Mouse (Mus musculus) brain, embryonic 14.5 days (tissue): ENCODE results near the gene Nfkbil1.
A peak's percentile ranks its signal among the peaks of the same experiment; 100 is the strongest.

Experiments used
- CTCF ChIP-seq: fragments of 200-500 bp; IDR thresholded peaks from 2 replicates; pipeline ENCODE4 v1.5.1; 2012; ENCODE audit warnings: inconsistent platforms, mild to moderate bottlenecking, moderate library complexity, borderline replicate concordance; ENCODE audit not compliant: insufficient read depth, insufficient read length; ENCODE audit errors: extremely low read depth
- POLR2A ChIP-seq: fragments of 200-500 bp; IDR thresholded peaks from 2 replicates; pipeline ENCODE4 v1.6.1; 2012; ENCODE audit warnings: mild to moderate bottlenecking, inconsistent platforms, borderline replicate concordance; ENCODE audit not compliant: poor library complexity, insufficient read depth, insufficient read length, severe bottlenecking; ENCODE audit errors: extremely low read depth

DNA sequence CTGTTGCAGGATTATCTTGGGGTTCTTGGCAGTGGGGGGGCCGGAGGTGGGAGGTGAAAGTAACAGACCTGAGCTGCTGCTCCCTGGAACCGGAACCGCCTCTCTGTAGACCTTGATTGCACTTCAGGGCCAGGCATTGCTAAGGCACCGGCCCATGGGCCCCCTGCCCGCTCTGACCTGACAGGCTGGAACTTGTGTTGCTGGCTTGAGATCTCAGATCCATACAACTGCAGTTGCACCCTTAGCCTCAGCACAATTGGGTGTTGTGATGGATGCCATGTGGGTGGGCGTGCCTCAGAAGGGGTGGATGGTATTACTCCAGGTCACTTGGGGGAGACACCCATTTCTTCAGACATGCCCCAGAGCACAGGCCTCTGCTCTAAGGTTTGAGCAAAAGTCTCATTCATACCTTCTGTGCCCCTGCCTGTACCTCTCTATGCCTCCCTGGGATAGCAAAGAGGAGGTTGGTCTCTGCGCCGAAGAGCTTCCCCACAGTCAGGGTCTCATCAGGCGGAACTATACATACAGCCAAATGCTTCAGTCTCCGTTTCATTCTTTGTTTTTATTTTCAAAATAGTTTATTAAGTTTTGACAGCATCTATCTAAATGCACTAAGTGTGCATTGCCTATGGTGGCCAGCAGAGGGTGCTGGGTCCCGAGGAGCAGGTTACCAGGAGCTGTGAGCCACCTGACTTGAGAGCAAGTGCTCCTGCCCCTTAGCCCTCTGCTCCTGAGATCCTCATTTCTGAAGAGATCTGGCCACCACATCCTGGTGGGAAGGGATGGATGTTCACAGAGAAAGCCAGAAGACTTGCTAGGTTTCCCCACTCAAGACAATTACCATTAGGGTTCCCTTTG, 18.9 kb upstream of the Nfkbil1 start:
- TF ChIP-seq POLR2A (no peak), CTCF (peak; percentile 86)
